Mouse (Mus musculus): Measurements from ENCODE around the gene March1. TPM values are rescaled to one million over a fixed set of nuclear protein-coding genes. Genes with fewer than 3 reads are reported as not detected.

March1 gene
- polyA plus RNA-seq, 1 experiment from 2014 or later, result 0.97 TPM

DNA sequence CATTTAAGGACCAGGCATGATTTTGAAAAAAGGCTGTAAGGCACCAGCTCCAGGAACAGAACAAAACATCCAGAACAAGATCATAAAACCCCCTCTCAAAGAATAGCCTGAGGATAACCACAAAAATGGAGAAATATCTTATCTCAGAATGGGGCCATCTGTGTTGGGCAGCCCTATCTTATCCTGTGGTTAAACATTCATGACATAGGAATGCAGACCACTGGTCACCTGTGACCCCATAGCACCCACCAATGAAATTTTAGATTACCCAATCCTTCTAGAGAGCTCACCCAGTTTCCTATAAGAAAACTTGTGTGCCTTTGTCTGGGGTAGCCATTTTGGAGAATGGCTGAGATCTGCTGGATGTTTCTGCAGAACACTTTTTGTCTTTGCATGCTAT lies 902.9 kb downstream of the March1 start:
- H3K9me3 ChIP-seq, result no peaks in the 10 kb centered on the region

More for the DNA sequence above, 902.9 kb downstream of the March1 start:
- Histone ChIP-seq H3K27me3 (ENCODE audit: poor library complexity, severe bottlenecking) (no peaks in the 10 kb centered on the region), H3K4me3 (no peak overlapping the region), H3K4me1 (no peaks in the 10 kb centered on the region), H3K27ac (no peak overlapping the region), H3K36me3 (replicated peaks) (no peaks in the 10 kb centered on the region)
- DNase-seq (ENCODE audit: extremely low spot score, low spot score), result no peak

Data from forebrain, embryonic 10.5 days (tissue).